Mouse (Mus musculus) hematopoietic stem cell, adult 5-6 weeks (primary cell): Measurements from ENCODE around the gene Stom. TPM values are rescaled to one million over a fixed set of nuclear protein-coding genes. Genes with fewer than 3 reads are reported as not detected.

Experiments
- ATAC-seq, 2 experiments: fragments of 125-278 bp in 1 of 2; replicated peaks in 1 of 2; 2 replicates each; pipeline ENCODE4 v1.8.0; 2016 to 2017; ENCODE audit warnings: inconsistent platforms in 2 of 2, mild to moderate bottlenecking in 2 of 2, moderate number of reproducible peaks in 2 of 2, low read depth in 1 of 2, moderate TSS enrichment in 1 of 2; ENCODE audit not compliant: low FRiP score in 2 of 2, poor library complexity in 2 of 2, severe bottlenecking in 2 of 2, insufficient read depth in 1 of 2, low TSS enrichment in 1 of 2
- total RNA-seq: library from RNA; stranded (forward); fragments of 172-1452, 232-1000 nt; gene quantifications from 2 replicates; pipeline ENCODE4 v1.2.3, GENCODE M21; 2017

The Stom gene
- total RNA-seq, 1 experiment from 2014 or later, result 40.0 TPM

DNA sequence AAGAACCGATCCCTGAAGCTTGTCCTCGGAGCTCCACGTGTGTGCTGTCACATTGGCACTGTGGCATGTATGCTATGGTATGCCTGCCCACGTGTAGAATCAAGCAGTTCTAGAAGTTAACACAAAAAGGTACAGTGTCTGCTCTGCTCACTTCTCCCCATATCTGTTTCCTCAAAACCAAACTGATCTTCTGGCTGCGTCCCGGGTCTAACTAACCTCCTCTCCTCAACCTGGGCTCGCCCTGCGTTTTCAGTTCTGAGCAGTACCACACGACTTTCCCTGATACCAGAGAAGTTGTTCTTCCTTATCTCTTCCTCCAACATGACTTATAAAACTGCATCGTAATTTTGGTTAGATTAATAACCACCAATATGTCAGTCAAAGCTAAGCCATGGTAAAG, 9.2 kb downstream of the Stom start:
- peak; percentile 65 to 82 for ATAC-seq

DNA sequence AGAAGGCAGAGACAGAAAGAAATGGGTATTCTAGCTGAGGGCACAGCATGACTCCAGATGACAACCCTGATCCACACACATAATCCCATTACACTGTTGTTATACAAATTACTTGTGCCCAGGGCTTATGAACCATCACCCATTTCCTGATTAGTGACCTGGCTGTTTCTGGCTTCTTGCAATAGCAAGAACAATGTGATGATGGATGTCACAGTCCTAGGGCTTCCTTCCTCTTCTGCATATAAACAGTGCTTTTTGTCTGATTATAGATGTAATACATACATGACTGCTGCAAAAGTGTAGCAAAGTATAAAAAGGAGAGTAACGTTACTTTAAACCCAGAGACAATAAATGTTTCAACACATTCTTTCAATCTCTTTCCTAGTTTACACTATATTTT, 9.8 kb downstream of the Stom start:
- ATAC-seq, result 0 out of 4 replicates have a peak, but pooled peaks of 1 of the 2 experiments have one; percentile 27

- no peak for ATAC-seq
Observed at GRCm38 (mm10) chr2:35325930-35326329, 10.8 kb downstream of the Stom start.

DNA sequence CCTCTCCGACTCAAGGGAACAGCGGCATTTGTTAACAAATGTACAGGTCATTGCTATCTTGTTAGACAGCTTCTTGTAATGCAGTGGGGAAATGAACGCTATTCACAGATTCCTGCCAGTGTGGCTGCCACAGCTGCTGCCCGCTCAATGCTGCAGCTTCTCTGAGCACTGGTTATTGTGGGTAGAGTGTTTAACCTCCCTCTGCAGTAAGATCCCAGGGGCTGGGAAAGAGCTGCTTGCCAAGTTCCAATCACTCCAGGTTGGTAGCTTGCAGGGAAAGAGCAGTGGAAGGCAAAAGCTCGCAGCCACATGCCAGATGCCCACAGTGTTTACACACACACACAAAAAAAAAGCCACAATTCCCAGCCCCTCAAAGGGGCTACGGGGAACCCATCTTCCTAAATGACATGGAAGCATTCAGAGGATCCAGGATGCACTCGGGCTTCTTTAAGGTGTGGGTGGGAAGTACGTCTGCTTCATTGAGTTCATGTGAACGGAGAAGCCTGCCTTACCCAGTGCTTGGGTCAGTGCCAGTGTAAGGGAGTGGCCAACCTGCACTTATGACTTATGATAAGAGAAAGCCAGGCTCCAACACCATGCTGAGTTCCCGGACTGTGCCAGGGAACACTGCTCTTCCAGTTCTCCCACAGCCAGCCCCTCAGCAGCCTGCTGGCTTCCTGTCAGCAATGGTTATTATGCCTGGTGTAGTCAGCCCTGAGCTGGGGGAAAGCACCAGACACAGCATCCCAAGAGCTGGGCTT, 14.2 kb downstream of the Stom start:
- no peak for ATAC-seq

DNA sequence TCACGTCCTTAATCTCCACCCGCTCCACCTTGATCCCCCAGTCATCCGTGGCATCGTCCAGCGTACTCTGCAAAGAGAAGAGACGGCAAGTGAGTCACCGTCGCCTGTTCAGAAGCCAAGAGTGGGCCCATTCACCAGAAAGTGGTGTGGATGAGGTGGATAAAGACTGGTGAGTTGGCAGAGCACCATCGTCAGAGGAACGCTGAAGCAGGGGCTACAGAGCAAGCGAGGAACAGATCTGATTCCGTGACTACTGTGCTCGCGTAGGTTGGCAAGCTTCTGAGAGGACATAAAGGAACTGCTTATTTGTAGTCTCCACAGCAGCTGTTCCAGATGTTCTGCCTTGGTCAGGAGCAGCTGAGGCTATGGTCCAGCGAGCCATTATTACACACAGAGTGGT, 16.4 kb downstream of the Stom start:
- ATAC-seq, result no peak

DNA sequence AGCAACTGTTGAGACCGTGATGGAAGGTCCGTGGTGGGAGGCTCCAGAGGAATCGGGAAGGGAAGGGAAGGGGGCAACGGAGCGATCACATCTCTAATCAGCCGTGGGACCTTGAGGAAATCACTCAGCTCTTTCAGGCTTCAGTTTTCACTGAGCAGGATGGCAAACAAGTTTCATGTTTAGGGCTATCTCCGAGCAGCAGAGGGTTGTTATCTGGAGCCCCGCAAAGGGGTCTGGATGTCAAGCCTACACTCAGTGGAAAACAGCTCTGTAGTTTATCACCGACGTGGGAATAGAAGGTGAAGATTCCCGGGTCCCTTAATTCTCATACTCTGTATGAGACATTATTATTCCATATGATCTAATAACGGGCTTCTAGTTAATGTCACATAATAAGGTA, 18.4 kb downstream of the Stom start:
- no peak for ATAC-seq

- no peak; a peak in 1 of 4 replicates for ATAC-seq
Observed at GRCm38 (mm10) chr2:35317604-35318003, 19.2 kb downstream of the Stom start.

DNA sequence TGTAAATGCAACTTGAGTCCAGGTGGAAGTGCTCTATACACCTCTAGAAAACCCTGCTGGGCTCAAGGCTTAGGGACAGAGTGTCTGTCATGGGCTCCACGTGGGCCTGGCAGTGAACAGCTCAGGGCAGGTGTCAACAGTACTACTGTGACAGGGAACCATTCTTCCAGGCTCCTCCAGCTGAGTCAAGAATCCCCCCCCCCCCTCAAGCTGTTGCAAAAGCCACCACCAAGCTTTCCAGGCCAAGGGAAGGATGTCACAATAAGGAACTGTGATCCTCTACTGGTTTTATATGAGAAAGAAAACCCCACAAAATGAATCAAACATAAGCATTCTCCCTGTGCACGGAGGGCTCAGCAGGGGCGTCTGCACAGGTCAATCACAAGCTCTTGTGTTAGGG, 22.5 kb downstream of the Stom start:
- no peak; a peak in 1 of 4 replicates for ATAC-seq

GRCm38 (mm10) chr2:35309906-35310493, 26.8 kb downstream of the Stom start:
- ATAC-seq, result no peak

DNA sequence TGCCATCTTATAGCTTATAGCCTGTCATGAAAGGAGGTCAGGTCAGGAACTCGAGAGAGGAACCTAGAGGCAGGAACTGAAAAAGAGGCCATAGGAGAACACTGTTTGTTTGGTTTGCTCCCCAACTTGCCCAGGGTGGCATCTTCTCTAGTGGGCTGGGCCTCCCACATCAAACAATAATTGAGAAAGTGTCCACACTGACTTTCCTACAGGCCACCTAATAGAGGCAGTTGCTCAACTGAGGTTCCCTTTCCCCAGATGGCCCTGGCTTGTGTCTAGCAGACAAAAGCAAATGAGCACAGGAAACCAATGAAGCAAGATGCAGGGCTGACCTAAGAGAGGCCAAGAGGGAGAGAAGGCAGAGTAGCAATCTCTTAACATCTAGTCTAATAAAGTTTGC, 28.6 kb downstream of the Stom start:
- ATAC-seq, result peak in 1 of 2 experiments; percentile 56; a peak in 1 of 4 replicates

GRCm38 (mm10) chr2:35302049-35302885, 34.5 kb downstream of the Stom start:
- ATAC-seq, result no peak

DNA sequence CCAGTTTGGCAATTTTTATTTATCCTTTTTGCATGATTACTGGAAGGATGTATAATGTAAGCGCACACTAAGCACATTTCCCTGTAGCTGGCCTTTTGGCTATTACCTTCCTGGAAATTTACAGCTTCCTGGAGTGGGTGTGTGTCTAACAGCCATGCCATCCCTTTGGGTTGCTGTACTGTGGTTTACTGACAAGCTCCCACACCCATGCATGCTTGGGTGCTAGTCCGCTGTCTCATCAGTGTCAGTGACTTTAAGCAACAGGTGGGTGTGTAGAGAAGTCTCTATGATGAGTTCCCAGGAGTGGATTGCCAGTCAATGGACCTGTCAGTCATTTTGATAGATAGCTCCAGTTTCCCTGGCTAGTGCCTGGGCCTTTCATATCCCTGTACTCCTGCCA, 37.3 kb downstream of the Stom start:
- no peak for ATAC-seq

- ATAC-seq, result peak; percentile 93 to 96
Observed at GRCm38 (mm10) chr2:35297703-35298332, 39.0 kb downstream of the Stom start.

GRCm38 (mm10) chr2:35293291-35293690, 43.5 kb downstream of the Stom start:
- no peak for ATAC-seq

- no peak for ATAC-seq
Observed at GRCm38 (mm10) chr2:35292700-35293099, 44.1 kb downstream of the Stom start.

DNA sequence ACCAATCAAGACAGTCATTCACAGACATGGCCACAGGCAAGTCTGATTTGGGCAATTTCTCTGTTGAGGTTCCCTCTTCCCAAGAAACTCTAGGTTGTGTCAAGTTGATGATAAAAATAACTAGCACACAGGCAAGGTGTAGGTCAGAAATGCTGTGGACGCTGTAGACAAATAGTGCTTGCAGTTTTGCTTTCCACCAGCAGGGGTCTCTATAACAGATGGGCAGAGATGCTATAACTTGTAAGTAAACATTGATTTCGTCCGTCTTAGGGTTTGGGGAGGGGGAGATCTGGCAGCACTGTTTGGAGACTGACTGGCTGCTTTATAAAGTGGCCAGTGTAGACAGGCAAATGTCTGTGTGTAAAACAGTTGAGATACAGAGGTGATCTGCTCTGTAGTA, 44.9 kb downstream of the Stom start:
- no peak for ATAC-seq

GRCm38 (mm10) chr2:35288758-35289635, 47.8 kb downstream of the Stom start:
- ATAC-seq, result peak; percentile 75 to 85
